Mouse (Mus musculus): ENCODE measurements around the gene Becn1. TPM values are rescaled to one million over a fixed set of nuclear protein-coding genes. Genes with fewer than 3 reads are reported as not detected.
"Not testable (repeated sequence)": the region's sequence is repeated elsewhere in the genome, so short reads cannot be mapped to it uniquely, and the experiment has no call there.

Becn1 gene
- polyA plus RNA-seq, 1 experiment, result 173 TPM

DNA sequence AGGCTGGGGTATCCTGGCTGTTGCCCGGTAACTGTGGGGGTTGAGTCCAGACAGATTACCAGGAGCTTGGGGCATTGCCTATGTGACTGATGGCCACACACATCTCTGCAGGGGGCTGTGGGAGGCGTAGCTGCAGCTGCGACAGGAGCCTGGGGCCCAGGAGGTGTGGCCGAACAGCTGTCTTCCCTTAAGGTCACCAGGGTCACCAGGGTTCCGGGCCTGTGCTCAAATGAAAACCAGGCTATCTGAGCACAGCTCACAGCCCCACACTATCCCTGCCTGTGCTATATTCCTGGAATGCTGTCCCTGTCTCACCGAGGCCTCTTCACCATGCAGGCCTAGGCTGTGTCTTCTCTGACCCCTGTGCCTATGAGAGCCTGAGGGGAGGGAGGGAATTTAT lies 32.4 kb upstream of the Becn1 start:
- 64% methylated on average over 6 of the region's 6 CpGs for WGBS
- TF ChIP-seq POLR2A (IDR thresholded peaks at IDR 0.05; ENCODE audit: borderline replicate concordance, control insufficient read depth, low read depth, low read length), result no peak
- no peak for TF ChIP-seq CTCF (IDR thresholded peaks at IDR 0.05; ENCODE audit: control insufficient read depth, insufficient read depth, low read length)
- Histone ChIP-seq H3K4me1 (ENCODE audit: control insufficient read depth, insufficient read depth, low read length) (no peaks in the 10 kb centered on the region), H3K27ac (ENCODE audit: control insufficient read depth, insufficient read depth, low read depth, low read length, poor library complexity) (no peak overlapping the region; the same call in 1 of the 2 replicates), H3K4me3 (replicated peaks; ENCODE audit: control insufficient read depth, low read depth, low read length) (no peak overlapping the region)

GRCm38 (mm10) chr11:101334023-101334422 lies 31.9 kb upstream of the Becn1 start:
- H3K4me1 ChIP-seq (ENCODE audit: control insufficient read depth, insufficient read depth, low read length), result no peaks in the 10 kb centered on the region
- WGBS, result 72% methylated on average over 10 of the region's 10 CpGs
- no peak overlapping the region for H3K4me3 ChIP-seq (replicated peaks; ENCODE audit: control insufficient read depth, low read depth, low read length)
- TF ChIP-seq POLR2A (IDR thresholded peaks at IDR 0.05; ENCODE audit: borderline replicate concordance, control insufficient read depth, low read depth, low read length), result no peak
- no peak for TF ChIP-seq CTCF (IDR thresholded peaks at IDR 0.05; ENCODE audit: control insufficient read depth, insufficient read depth, low read length)
- no peak overlapping the region for H3K27ac ChIP-seq (ENCODE audit: control insufficient read depth, insufficient read depth, low read depth, low read length, poor library complexity)

DNA sequence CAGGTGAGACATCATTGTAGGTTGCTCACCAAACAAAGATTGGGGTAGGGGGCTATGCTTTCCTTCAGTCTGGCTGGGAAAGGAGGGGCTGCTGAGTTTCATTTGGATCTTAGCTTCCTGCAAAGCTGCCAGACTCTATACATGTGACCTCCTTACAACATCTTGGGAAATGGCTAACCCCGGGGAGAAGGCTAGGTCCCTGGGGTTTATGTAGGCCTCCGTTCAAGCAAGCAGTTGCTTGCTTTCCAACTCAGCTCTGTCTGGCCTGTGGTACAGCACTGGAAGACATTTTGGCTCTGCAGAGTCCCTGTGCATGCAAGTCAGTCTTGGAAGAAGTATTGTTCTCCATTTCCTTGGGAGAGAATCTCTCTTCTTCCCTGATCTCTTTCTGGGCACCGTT lies 30.5 kb upstream of the Becn1 start:
- 68% methylated on average over 3 of the region's 3 CpGs for WGBS
- no peak overlapping the region for H3K27ac ChIP-seq (ENCODE audit: control insufficient read depth, insufficient read depth, low read depth, low read length, poor library complexity)
- no peaks in the 10 kb centered on the region for H3K4me1 ChIP-seq (ENCODE audit: control insufficient read depth, insufficient read depth, low read length)
- H3K4me3 ChIP-seq (replicated peaks; ENCODE audit: control insufficient read depth, low read depth, low read length), result no peak overlapping the region
- TF ChIP-seq POLR2A (IDR thresholded peaks at IDR 0.05; ENCODE audit: borderline replicate concordance, control insufficient read depth, low read depth, low read length) (no peak), CTCF (IDR thresholded peaks at IDR 0.05; ENCODE audit: control insufficient read depth, insufficient read depth, low read length) (no peak)

DNA sequence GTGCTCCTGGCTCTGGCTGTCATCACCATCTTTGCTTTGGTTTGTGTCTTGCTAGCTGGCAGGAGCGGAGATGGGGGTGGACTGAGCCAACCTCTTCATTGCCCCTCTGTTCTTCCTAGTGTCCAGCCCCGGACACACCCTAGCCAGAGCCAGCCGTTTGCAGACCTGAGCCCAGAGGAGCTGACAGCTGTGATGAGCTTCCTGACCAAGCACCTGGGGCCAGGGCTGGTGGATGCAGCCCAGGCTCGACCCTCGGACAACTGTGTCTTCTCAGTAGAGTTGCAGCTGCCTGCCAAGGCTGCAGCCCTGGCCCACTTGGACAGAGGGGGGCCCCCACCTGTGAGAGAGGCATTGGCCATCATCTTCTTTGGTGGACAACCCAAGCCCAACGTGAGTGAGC lies 28.9 kb upstream of the Becn1 start:
- H3K4me3 ChIP-seq (replicated peaks; ENCODE audit: control insufficient read depth, low read depth, low read length); H3K27ac ChIP-seq (ENCODE audit: control insufficient read depth, insufficient read depth, low read depth, low read length, poor library complexity); H3K4me1 ChIP-seq (ENCODE audit: control insufficient read depth, insufficient read depth, low read length): not testable (repeated sequence)
- 81% methylated on average over 6 of the region's 6 CpGs for WGBS

DNA sequence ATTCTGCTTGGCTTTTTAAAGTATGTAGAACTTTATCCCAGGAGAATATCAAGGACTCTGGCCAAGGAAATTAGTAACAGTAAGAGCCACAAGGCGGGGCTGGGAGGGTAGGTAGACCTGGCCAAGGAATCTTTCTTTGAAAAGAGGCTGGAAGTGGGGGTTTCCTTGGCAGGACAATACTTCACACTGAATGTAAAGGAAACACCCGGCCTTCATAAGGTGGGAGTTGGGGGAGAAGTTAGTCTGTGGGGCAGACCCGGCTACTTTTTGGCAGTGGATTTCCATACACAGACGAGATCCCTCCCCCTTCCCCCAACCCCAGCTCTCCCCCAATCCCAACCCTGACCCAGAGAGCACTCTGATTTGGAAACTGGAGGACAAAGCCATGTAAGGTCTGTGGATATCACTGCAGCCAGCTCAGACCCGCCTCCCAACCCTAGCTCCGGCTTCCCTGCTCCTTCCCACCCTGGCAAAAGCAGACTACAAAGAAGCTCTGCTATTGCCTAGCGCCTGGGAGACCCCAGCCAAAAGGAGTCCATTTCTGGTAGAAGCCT lies 28.4 kb upstream of the Becn1 start, which contains the start of gene Aoc3:
Aoc3 (plus strand) TSS at position 235 of the 554 bp plus-strand sequence.
- TF ChIP-seq CTCF (IDR thresholded peaks at IDR 0.05; ENCODE audit: control insufficient read depth, insufficient read depth, low read length) (no peak), POLR2A (IDR thresholded peaks at IDR 0.05; ENCODE audit: borderline replicate concordance, control insufficient read depth, low read depth, low read length) (no peak)
- Histone ChIP-seq H3K4me3 (replicated peaks; ENCODE audit: control insufficient read depth, low read depth, low read length) (no peak within 1 kb of the TSS), H3K4me1 (ENCODE audit: control insufficient read depth, insufficient read depth, low read length) (no peaks in the 10 kb centered on the region), H3K27ac (ENCODE audit: control insufficient read depth, insufficient read depth, low read depth, low read length, poor library complexity) (no peak within 1 kb of the TSS)
- WGBS, result 68% methylated on average over 7 of the region's 7 CpGs

GRCm38 (mm10) chr11:101328941-101329635 lies 27.0 kb upstream of the Becn1 start:
- 75% methylated on average over 6 of the region's 6 CpGs for WGBS
- TF ChIP-seq CTCF (IDR thresholded peaks at IDR 0.05; ENCODE audit: control insufficient read depth, insufficient read depth, low read length) (no peak), POLR2A (IDR thresholded peaks at IDR 0.05; ENCODE audit: borderline replicate concordance, control insufficient read depth, low read depth, low read length) (no peak)
- Histone ChIP-seq H3K27ac (ENCODE audit: control insufficient read depth, insufficient read depth, low read depth, low read length, poor library complexity) (no peak overlapping the region), H3K4me1 (ENCODE audit: control insufficient read depth, insufficient read depth, low read length) (no peaks in the 10 kb centered on the region), H3K4me3 (replicated peaks; ENCODE audit: control insufficient read depth, low read depth, low read length) (no peak overlapping the region)

- H3K27ac ChIP-seq (ENCODE audit: control insufficient read depth, insufficient read depth, low read depth, low read length, poor library complexity), result no peak overlapping the region
- WGBS, result 71% methylated on average over 3 of the region's 3 CpGs
- no peaks in the 10 kb centered on the region for H3K4me1 ChIP-seq (ENCODE audit: control insufficient read depth, insufficient read depth, low read length)
- H3K4me3 ChIP-seq (replicated peaks; ENCODE audit: control insufficient read depth, low read depth, low read length), result no peak overlapping the region
- TF ChIP-seq POLR2A (IDR thresholded peaks at IDR 0.05; ENCODE audit: borderline replicate concordance, control insufficient read depth, low read depth, low read length) (no peak), CTCF (IDR thresholded peaks at IDR 0.05; ENCODE audit: control insufficient read depth, insufficient read depth, low read length) (no peak)
Observed at GRCm38 (mm10) chr11:101327311-101327710, 25.2 kb upstream of the Becn1 start.

GRCm38 (mm10) chr11:101326147-101326546 lies 24.1 kb upstream of the Becn1 start:
- Histone ChIP-seq H3K4me3 (replicated peaks; ENCODE audit: control insufficient read depth, low read depth, low read length) (no peak overlapping the region), H3K4me1 (ENCODE audit: control insufficient read depth, insufficient read depth, low read length) (no peaks in the 10 kb centered on the region), H3K27ac (ENCODE audit: control insufficient read depth, insufficient read depth, low read depth, low read length, poor library complexity) (no peak overlapping the region)
- WGBS, result 90% methylated on average over 11 of the region's 11 CpGs
- TF ChIP-seq CTCF (IDR thresholded peaks at IDR 0.05; ENCODE audit: control insufficient read depth, insufficient read depth, low read length) (no peak), POLR2A (IDR thresholded peaks at IDR 0.05; ENCODE audit: borderline replicate concordance, control insufficient read depth, low read depth, low read length) (no peak)

DNA sequence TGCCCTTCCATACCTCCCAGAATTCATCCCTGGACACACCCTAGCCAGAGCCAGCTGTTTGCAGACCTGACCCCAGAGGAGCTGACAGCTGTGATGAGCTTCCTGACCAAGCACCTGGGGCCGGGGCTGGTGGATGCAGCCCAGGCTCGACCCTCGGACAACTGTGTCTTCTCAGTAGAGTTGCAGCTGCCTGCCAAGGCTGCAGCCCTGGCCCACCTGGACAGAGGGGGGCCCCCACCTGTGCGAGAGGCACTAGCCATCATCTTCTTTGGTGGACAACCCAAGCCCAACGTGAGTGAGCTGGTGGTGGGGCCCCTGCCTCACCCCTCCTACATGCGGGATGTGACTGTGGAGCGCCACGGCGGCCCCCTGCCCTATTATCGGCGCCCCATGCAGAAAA lies 23.1 kb upstream of the Becn1 start:
- H3K4me3 ChIP-seq (replicated peaks; ENCODE audit: control insufficient read depth, low read depth, low read length); H3K4me1 ChIP-seq (ENCODE audit: control insufficient read depth, insufficient read depth, low read length); H3K27ac ChIP-seq (ENCODE audit: control insufficient read depth, insufficient read depth, low read depth, low read length, poor library complexity): not testable (repeated sequence)
- 88% methylated on average over 11 of the region's 11 CpGs for WGBS
